Mouse (Mus musculus) thymus, adult 2 months (tissue): ENCODE results near the gene Phlda1.

Experiments
- CTCF ChIP-seq: fragments of 200-500 bp; IDR thresholded peaks from 2 replicates; pipeline ENCODE4 v1.5.1; 2012; ENCODE audit warnings: mild to moderate bottlenecking, control low read depth, low read length, moderate library complexity, borderline replicate concordance; ENCODE audit not compliant: control insufficient read depth, poor library complexity, insufficient read depth; ENCODE audit errors: extremely low read depth
- POLR2A ChIP-seq: fragments of 200-500 bp; IDR thresholded peaks from 2 replicates; pipeline ENCODE4 v1.6.1; 2012; ENCODE audit warnings: mild to moderate bottlenecking, low read length, control low read depth, moderate library complexity; ENCODE audit not compliant: control insufficient read depth, poor library complexity, insufficient read depth; ENCODE audit errors: extremely low read depth

GRCm38 (mm10) chr10:111464833-111465232 is 41.3 kb upstream of the Phlda1 start:
- TF ChIP-seq POLR2A (no peak), CTCF (no peak)
